Mouse (Mus musculus) neutrophil, adult 5-6 weeks (primary cell): Measurements from ENCODE around the gene Znhit2. TPM values are rescaled to one million over a fixed set of nuclear protein-coding genes. Genes with fewer than 3 reads are reported as not detected.
A peak's percentile ranks its signal among the peaks of the same experiment; 100 is the strongest.

ENCODE experiments used
- ATAC-seq: fragments of 151-379, 151-347 bp; 2 replicates; pipeline ENCODE4 v1.8.0; 2017; ENCODE audit warnings: mild to moderate bottlenecking, moderate TSS enrichment; ENCODE audit not compliant: insufficient number of reproducible peaks, poor library complexity, low FRiP score, severe bottlenecking; ENCODE audit errors: extremely low read depth
- total RNA-seq: library from RNA; stranded (forward); fragments of 200-1000 nt; gene quantifications from 2 replicates; pipeline ENCODE4 v1.2.3, GENCODE M21; 2017

The Znhit2 gene
- total RNA-seq, 1 experiment from 2014 or later = 20.3 TPM

DNA sequence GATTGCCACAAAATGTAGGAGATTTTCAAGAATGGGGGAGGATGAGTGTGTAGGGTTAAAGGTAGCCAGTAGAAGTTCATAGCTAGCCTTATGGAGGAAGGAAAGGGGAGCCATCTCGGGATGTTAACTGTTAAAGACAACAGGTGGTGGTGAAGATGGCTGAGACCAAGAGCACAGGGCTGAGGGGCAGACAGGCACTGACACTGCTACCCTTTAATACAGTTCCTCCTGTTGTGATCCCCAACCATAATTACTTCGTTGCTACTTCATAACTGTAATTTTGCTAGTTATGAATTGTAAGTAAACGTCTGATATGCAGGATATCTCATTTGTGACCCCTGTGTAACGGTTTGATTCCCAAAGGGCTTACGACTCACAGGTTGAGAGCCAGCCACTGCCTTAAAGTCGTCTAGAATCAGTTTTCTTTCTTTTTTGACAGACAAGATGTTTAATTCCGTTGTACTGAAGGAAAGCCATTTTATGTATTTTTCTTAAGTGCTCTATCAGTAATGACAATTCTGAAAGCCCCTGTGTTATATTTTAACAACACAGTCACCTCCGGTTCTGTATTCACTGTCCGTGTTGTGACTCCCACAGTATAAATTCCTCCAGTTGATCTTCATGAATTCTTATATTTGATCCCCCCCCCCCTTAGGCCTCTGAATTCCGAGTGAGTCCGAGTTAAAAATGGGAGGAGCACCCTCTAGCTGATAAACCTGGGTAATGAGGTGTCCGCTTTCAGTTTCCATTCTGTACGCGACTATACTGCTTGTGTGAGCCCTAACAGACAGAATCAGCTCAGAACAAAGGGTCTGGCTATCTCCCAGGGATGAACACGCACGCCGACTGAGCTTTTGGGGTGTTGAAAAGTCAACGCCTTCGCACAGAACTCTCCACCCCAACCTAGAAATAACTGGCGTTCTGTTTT is 15.4 kb upstream of the Znhit2 start:
- ATAC-seq = no peak

DNA sequence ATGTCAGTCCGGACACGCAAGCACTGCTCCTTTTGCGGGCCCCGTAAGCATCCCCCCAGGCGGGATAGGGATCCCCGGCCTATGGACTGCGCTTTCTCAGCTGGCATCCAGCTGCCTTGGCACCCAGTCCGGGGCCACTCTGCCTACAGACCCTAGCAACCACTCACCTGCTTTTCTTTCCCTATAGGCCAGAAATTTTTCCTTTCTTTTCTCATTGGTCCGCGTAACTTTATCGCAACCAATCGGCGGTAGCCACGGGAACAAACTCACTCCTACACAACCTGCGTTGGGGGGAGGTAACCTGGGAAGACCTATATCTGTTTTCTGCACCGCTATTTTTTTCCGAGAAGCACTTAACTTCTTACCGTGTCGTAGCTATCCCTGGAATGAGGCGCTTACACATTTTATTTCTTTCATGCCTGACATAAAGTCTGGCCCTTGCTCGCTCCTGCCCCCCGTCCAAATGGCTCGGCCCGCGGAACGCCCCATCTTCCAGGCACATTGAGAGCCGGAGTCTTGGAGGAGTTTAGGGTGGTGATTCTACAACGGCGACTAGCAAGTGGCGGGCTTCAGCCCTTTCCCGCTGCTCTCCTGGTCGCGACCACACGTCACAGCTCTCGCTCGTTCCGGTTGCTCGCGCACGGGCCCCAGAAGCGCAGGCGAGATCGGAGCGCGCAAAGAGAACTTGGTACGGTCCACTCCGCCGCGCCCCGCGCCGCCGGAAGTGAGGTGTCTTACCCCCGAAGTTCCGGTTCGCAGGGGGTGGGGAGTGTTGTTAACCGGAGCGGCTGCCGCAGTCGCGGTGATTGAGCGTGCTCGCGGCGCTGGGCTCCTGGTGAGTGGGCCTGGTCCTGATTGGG is 14.5 kb upstream of the Znhit2 start, which contains the start of gene Syvn1:
TSS of gene Syvn1 (plus strand) at position 283 of the 860 bp plus-strand sequence.
- peak; percentile 82 for ATAC-seq

DNA sequence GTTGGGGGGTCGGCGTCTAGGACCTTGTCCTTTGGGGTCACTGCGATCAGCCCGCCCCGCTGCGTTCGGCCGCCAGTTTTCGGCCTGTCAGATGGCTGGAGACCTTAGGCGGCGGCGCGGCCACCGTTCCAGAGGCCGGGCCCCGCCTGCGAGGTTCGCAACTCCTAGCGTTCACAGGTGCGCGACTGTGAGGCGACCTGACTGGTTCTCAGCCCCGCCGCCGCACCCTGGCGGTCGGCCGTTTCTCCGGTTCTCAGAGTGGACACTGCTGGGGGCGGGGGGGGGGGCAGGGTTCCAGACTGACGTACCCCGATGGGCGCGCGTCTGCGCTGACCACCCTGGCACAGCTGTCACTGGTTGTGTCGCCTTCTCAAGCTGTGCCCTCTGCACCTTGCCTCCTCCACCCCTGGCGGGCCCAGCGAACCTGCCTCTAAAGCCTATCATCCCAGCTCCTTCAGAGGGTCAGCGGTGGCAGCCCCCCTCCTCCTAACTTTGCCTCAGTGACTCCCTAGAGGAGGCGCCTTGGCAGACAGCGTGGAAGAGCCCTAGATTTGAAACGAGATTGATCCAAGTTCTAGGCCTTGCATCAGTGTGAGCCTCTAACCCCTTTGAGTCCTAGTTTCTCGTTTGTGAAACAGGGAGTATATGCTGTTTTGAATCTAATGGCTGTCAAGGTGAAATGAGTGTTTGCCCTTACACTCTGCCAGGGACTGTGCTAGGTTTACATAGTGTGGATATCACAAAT is 13.7 kb upstream of the Znhit2 start:
- ATAC-seq = no peak

DNA sequence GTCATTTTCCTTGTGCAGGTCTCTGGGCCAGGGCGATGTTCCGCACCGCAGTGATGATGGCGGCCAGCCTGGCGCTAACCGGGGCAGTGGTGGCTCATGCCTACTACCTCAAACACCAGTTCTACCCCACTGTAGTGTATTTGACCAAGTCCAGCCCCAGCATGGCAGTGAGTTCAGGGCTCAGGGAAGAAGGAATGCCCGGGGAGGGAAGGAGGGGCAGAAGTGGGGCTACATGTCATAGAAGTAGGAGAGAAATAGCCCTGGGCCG is 13.2 kb upstream of the Znhit2 start:
- ATAC-seq = no peak

DNA sequence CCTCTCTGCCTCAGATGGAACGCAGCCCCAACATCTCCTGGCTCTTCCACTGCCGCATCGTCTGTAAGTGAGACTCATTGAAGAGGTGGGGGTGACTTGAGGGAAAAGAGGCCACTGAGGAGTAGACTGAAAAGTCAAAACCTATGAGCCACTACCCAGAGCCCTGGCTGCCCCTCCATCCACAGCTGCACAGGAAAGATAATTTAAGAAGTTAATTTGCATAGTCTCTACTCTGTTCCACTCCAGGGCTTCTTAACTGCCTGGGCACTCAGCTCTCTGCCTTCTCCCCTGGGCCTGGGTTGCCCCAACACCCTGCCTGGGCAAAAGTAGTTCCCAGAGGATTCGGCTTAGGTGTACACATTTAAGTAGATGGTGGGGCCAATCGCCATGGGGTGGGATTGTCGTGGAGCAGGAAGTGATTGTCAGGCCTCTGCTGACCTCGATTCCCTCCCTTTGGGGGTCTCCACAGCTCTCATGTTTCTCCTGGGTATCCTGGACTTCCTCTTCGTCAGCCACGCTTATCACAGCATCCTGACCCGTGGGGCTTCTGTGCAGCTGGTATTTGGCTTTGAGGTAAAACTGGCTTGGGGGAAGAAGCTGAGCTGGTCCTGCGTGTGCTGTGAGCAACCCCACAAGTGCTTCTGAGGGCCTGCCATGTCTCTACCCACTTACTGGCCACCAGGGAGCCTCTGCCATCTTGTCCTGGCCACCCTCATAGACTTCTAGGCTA is 12.1 kb upstream of the Znhit2 start:
- peak; percentile 39 for ATAC-seq

DNA sequence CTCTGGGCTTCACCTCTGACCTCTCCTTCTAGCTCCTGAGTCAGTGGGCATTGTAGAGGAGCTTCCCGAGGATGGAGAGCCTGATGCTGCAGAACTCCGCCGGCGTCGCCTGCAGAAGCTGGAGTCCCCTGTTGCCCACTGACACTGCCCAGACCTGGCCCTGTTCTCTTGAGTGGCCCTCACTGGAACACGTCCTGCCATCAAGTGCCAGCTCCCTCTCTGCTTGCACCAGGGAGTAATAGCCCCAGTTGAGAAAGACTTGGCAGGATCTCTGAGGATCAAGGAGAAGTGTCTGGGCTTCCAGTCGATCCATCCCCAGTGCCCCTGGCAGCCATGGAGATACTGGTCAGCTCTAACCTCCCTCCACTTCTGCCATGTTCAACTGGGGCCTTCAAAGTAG is 8.5 kb upstream of the Znhit2 start:
- no peak for ATAC-seq

DNA sequence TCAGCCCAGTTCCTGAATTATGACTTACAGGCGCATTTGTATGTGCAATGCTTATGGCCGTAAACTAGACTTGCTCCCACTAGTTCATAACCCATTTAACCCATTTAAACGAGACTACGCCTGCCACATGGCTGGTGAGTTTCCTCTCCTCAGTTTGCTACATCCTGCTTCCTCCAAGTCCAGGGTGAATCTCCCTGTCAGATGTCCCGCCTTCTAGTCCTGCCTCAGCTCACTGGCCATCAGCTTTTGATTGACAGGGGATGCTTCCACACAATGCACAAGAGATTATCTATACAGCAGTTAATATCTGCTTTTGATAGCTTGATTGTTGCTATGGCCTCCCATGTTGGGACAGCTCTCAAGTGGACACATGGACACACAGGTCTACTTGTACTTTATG is 6.7 kb upstream of the Znhit2 start:
- no peak for ATAC-seq

DNA sequence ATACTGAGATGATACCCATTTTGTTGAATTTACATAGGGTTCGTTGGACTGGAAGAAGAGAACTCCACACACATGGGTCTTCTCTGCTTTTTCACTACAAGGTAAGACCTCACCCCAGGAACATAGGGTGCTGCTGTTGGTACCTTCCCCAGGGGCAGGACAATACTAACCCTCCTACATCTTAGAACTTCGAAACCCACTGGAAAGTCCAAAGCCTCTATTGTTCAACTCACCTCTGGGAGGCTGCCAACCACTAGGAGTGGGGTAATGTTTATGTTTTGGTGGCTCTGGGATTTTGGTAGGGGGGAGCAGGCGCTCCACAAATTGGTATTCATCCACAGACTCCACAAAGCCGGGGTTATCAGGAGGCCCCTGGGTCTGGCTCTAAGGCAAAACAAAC is 4.3 kb upstream of the Znhit2 start:
- no peak for ATAC-seq

DNA sequence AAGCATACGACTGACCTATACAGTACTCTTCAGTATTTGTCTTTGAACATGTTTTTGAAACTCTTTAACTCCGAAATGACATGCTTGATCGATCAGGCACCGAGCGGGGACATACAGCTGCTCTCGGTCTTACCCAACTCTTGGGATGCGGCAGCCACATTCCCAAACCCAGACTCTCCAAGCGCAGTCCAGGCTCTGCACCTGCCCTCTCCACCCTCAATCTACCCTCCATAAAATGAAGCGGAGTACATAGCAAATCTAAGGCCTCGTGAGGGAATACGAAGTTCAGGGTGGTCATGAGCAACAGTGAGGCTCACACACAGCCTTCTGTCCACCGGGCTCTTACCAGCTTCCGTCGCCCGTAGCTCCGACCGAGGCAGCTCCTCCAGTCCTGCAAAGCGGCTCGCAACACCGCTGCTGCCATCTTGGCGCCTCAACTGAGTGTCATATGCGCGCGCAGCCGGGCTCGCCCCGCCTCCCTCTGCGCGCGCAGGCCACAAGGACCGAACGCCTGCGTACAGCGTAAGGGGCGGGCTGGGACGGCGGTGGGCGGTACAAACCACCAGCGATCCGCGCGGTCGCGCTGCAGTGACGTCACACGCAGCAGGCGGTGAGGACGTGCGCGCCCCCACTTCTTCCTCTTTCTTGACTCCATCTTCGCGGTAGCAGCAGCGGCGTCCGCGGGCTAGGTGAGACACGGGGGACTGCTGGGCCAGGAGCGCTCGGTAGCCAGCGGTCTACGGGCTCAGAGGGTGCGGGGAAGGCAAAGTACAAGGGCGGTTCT is 3.5 kb upstream of the Znhit2 start, which contains the start of the genes Mrpl49 and Fau:
TSS of gene Mrpl49 (minus strand) at position 473 of the 784 bp plus-strand sequence.
TSS of gene Fau (plus strand) at position 532 of the 784 bp plus-strand sequence.
- peak; percentile 76 for ATAC-seq

DNA sequence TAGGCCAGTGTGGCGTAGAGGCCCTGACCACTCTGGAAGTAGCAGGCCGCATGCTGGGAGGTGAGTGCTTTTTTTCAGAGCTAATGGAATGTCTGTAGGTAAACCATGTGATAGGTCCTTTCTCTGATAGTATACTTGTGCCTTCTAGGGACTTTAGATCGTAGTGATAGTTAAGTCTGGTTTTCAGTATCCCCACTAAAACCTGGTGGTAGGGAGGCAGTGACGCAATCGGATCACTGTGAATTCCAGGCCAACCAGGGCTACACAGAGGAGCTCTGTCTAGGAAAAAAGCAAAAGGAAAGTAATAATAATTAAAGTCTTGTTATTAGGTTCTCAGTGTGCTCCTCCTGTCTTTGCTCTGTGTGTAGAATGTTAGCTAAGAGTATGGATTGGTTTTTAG is 2.5 kb upstream of the Znhit2 start:
- ATAC-seq = no peak

DNA sequence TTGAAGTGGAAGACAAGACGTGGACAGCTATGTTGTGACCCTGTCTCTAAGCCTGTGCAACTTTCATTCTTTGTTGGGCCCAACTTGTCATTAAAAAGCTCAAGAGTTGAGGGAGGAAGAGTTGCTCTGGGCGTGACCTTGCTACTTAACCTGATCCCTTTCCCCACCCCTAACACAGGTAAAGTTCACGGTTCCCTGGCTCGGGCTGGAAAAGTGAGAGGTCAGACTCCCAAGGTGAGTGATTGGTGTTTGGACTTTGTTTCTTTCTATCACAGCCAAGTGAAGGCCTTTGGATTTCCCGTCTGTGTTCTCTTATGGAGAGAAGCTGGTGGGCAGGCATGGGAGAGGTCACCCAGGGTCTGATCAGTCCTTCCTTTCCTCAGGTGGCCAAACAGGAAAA is 2.0 kb upstream of the Znhit2 start:
- ATAC-seq = no peak

DNA sequence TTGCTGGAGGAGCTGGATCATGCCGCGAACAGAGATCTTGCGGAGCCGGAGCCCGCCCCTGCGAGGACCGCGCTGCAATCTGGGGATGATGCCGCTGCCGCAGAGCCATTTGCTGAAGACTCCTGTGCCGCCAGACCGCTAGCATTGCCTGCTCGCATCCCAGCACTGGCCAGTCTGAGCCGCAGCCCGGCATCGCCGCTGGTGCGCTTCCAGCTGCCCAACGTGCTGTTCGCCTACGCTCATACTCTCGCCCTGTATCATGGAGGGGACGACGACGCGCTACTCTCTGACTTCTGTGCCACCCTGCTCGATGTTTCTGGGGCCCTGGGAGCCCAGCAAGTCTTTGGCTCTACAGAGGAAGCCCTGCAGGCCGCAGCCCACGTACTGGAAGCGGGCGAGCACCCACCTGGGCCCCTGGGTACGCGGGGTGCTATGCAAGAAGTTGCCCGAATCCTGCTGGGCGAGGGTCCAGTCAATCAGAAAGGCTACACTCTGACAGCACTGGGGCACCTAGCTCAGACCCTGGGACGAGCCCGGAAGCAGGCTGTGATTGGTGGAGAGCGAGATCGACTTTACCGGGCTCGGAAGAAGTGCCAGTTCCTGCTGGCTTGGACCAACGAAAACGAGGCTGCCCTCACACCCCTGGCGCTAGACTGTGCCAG is 780 bp downstream of the Znhit2 start:
- peak; percentile 11; the same call in 1 of the 2 replicates for ATAC-seq

DNA sequence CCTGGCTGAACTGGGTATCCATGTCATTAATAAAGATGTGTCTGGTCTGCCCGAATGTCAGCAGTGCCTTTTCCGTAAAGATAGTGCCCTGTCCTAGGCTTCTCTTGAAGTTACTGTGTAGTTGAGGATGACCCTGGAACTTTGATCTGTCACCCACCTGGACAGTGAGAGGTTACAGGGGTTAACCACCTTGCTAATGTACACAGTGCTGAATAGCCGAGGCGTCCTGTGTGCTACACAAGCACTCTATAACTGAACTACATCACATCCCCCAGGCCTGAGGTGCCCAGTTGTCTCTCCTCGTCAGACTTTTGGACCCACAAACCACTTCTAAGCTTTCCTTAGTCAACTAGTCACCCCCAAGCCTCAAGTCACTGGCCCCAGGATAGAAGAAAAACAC is 1.4 kb downstream of the Znhit2 start:
- ATAC-seq = no peak

DNA sequence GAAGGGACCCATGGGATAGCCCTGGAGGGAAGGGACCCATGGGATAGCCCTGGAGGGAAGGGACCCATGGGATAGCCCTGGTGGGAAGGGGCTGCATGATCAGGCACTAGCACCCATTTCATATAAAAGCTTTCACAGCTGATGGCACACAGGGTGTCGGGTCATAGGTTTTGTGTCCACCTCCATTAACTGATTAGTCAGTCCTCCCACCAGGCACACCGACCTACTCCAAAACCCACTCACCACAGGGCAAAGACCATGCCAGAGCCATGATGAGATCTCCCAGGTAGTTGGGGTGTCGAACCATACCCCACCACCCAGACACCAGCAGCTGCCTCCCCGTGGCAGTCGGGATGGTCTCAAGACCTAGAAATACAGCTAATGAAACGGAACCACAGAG is 2.1 kb downstream of the Znhit2 start:
- no peak for ATAC-seq

DNA sequence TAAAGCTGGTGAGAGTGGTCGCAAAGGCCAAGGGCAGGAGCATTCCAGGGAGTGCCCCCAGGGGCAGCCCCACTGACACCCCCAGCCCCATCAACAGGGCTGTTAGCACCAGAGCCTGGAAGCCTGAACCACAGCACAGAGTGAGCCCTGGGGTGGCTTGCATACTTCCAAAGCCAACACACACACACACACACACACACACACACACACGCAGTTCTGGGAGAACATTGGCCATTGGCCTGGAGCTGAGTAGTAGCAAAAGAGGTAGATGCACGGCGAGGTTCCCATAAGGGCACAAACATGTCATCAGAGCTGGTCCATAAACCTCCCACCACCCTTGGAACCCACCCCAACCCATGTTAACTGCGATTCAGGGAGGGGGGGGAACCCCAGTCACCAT is 5.6 kb downstream of the Znhit2 start:
- ATAC-seq = no peak

DNA sequence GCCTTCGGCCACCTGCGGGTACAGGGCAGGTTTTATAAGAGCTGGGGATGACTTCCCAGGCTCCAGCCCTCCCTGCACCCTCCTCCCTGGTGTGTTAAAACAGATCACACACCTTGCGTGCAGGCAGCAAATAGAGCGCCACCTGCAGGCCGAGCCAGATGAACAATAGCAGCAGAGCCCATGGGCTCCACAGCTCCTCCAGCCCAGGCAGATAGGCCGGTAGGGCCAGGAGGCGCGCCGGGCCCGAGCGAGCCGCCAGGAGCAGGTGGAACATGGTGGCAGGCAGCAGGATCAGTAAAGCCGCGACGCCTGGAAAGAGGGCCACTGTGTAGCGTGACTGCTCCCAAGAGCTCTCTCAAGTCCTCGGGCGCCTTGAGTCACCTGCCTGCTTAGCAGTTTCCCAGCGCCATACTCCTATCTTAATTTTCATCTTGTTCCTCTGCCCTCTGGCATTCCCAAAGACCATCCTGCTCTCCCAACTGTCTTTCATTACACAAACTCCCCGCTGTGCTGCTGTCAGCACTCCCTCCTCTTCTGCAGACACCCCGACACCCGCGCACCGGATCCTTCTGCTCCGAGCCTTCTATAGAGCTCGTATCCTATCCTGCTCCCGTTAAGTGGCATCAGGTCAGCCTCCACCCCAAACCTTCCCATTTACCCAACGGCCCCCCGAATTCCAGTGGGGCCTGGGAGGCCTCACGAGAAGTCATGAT is 6.2 kb downstream of the Znhit2 start:
- peak; percentile 76 for ATAC-seq
